Mouse (Mus musculus) CD8-positive naive resting alpha-beta T cell, adult 2 months (primary cell): ENCODE measurements around the gene Tk1.
A peak's percentile ranks its signal among the peaks of the same experiment; 100 is the strongest.
"Not testable (repeated sequence)": the region's sequence is repeated elsewhere in the genome, so short reads cannot be mapped to it uniquely, and the experiment has no call there.

Experiments
- DNase-seq, 2 experiments: peaks; one replicate each; pipeline ENCODE4 v3.0.0; 2022; ENCODE audit warnings: low read depth in 2 of 2, low spot score in 2 of 2

Tk1 gene

DNA sequence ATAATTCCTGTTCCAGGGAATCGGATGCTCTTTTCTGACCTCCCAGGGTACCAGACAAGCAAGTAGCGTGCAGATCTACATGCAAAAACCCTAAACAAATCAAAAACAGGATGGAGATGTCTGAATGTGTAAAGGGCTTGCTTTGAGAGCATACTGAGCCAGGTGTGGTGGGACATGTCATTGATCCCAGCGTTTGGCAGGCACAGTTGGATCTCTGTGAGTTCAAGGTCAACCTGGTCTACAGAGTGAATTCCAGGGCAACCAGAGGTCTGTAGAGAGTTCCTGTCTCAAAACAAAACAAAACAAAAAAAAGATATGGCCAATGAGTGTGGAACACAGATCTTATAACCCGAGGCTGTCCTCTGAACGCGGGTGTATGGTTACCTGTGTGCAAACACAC lies 2.5 kb downstream of the Tk1 start:
- no peak for DNase-seq

DNA sequence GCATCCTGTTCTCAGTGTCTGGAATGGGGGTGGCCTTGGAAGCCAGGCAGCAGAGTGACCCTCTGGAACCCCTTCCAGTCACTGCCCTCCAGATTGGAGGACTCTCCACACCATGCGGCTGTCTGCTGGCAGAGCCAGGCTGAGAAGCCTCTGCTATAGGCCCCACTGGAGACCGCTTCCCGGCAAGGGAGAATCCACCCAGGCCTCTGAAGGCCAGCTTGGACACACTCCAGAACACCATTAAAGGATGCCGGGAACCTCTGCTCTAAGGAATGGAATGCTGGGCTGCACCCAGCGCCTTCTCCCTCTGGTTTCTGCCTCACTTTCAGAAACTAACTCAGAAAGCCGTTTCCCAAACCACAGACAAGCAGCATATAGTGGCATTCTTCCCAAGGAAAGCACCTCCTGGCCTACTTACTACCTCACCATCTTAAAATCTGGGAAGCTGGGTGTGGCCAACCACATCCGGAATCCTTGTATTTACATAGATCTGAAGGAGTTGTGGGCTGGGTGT lies 3.1 kb downstream of the Tk1 start:
- DNase-seq = no peak

- DNase-seq = no peak
Observed at GRCm38 (mm10) chr11:117821868-117822267, 4.0 kb downstream of the Tk1 start.

- DNase-seq = no peak
Observed at GRCm38 (mm10) chr11:117820173-117820572, 5.7 kb downstream of the Tk1 start.

GRCm38 (mm10) chr11:117819095-117819494 lies 6.8 kb downstream of the Tk1 start:
- no peak for DNase-seq

GRCm38 (mm10) chr11:117816389-117816996 lies 9.4 kb downstream of the Tk1 start:
- DNase-seq = no peak

- not testable (repeated sequence) for DNase-seq
Observed at GRCm38 (mm10) chr11:117815850-117816249, 10.0 kb downstream of the Tk1 start.

DNA sequence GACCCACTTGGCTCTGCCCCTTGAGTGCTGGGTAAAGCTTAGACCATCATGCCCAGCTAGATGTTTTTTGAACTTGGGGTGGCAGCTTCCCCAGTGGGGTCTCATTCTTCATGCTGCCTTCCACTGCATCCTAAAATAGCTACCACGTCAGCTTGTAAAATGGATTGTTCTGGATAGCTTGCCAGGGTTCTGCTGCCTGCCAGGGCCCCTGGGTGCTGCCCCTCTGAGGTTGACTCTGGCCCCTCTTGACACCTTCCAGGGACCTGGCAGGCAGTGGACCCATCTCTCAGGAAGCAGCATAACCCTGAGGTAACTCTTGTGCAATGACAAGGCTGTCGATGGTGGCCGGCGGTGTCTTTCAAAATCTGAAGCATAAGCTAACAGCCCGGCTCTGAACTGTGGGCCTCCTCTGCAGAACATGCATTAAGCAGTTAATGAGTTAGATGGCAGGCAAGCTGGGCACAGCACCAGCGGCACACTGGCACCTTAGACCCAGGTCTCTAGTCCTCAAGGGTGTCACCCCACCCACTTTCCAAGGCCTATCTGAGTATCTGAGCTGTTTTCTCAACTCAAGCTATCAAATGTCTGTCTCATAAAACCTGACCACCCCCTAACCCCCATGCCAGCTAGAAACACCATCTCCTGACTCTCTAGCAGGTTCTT lies 11.1 kb downstream of the Tk1 start:
- no peak for DNase-seq

DNA sequence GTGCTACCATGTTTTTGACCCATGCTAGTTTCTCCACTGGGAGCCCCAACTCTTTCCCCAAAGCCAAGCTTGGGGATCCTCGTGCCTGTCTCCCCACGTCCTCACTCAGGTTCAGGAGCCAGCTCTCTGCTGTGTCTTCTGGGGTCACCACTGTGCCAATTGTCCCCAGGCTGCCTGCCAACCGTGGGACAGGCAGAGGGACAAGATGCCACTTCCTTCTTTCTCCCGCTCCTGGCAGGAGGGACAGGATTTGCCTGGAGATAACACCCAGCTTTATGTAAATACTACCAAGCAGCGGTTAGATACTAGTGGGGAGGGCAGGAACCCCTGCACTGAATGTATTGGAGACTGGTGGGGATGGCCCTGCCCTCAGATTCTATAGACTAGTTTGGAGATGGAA lies 12.0 kb downstream of the Tk1 start:
- DNase-seq = no peak

- peak; percentile 54 to 76 for DNase-seq
Observed at GRCm38 (mm10) chr11:117810401-117811046, 15.4 kb downstream of the Tk1 start.

DNA sequence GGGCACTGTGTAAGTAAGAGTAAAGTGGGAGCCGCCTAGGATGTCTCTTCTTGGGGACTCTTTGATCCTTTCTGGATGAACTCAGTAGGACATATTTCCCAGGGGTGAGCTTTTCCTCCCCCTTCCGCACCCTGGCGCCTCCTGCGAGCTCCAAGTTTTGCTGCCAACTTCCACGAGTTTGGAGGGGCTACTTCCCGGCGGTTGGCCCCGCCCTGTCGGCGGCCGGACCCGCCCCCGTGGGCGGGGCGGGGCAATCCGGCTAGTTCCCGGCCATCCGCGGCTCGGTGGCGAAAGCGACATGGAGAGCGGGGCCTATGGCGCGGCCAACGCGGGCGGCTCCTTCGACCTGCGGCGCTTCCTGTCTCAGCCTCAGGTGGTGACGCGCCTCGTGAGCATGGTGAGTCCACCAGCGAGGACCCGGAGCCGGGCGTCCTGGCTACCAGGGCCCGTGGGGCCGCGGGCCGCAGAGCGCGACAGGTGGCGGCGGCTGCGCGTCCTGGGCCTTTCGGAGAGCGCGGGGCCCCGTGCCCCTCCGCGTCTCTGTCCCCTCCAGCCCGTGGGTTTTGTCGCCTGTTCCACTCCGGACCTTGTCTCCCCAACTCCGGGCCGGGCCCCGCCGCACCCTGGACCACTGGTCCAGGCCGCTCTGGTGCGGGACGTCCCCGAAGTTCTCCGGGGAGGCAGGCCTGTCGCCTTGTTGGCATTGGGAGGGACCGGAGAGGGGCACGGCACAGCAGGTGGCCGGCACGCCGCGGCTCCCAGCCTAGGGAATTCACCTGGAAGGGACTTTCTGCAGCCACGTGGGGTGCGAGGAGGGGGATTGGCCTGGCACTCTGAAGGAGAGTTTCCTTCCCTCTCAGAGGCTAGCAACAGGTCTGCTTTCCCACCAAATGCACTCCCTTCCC lies 16.2 kb downstream of the Tk1 start, which contains the start of the genes Gm20708 and Syngr2:
Gene Gm20708 (plus strand): TSS at position 262 of the 905 bp plus-strand sequence.
Gene Syngr2 (plus strand): TSS at position 262 of the 905 bp plus-strand sequence.
- DNase-seq = peak; percentile 32 to 44

DNA sequence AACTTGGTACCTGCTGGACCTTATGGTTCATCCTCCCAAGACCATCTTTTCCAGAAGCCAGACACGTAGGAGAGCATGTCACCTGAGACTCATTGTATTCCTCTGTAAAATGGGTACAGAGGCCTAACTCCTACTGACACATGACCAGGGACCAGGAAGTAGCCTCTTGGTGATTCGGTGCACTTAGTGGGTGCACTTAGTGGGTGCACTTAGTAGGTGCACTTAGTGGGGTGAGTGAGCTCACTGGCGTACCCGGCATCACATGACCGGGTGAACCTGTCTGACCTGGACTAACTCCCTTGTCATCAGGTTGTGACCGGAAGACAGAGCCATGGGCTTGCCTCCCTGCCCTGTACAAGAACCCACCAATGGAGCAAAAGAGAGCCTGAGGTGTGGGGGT lies 19.1 kb downstream of the Tk1 start:
- no peak for DNase-seq

- no peak for DNase-seq
Observed at GRCm38 (mm10) chr11:117803166-117803688, 22.7 kb downstream of the Tk1 start.

DNA sequence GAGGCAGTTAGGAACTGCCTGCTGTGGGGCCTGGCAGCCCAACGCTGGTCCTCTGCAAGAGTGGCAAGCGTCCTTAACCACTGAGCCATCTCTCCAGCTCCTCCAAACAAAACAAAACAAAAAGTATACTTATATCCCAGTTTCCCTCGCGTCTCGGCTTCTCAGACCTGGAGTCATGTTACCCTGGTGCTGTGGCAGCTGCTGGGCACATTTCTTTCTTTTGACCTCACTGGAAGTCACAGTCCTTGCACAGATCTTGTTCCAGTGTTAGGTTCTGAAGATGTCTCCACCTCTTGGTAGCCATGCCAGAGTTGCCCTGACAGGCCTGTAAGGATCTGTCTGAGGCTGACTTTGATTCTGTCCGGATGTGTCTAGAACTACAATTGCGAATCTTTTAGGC lies 24.2 kb downstream of the Tk1 start:
- DNase-seq = no peak

DNA sequence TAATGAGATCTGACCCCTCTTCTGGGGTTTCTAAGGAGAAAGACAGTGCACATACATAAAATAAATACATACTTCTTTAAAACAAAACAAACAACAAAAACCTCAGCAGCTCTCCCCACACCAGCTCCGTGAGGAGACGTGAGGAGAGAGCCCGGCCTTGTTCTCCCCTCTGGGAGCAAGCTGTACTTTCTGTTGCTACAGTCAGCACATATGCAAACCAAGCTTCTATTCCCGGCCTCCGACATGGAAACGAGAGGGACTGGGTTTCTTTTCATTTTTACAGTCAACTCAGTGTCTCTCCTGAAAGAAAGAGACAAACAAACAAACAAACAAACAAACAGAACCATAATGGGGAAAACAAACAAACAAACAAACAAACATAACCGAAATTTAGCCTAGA lies 25.9 kb downstream of the Tk1 start:
- no peak for DNase-seq

DNA sequence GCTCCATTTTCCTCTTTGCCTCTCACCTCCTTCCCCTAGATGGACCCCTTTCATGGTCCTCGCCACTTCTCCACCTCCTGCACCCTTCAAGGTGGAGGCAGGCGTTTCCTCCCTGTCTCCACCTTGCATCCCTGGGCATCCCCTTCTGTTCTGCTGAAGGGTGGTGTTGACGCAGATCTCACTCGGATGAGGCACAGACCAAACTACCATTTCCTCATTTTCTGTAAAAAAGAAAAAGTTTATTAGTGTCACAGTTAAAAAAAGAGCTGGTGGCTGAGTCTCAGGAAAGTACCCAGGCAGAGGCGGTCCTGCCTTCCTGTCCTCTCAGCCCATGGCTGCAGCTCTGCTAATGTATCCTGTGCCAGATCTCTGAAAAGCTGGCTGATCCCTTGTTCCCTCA lies 26.7 kb downstream of the Tk1 start:
- no peak for DNase-seq

GRCm38 (mm10) chr11:117798160-117798541 lies 27.7 kb downstream of the Tk1 start:
- DNase-seq = no peak

- no peak for DNase-seq
Observed at GRCm38 (mm10) chr11:117797511-117798159, 28.3 kb downstream of the Tk1 start, which contains the start of gene 6030468B19Rik. 6030468B19Rik (plus strand) TSS chr11:117797660.

DNA sequence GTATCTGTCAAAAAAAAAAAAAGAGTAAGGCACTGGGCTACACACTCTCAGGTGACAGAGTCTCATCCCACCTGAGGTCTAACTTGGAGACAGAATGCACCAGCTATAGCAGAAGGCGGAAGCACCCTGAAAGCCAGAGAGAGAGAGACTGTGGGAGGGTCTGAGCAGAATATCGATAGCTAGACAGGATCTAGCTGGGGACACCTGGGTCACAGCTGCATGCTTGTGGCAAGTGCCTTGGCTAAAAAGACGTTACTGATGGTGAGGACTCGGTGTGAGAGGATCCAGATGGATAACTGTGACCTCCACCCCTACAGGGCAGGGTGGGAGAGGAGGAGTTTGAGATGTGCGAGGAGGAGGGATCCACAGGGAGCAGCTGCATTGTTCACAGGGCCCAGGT lies 28.9 kb downstream of the Tk1 start:
- no peak for DNase-seq

DNA sequence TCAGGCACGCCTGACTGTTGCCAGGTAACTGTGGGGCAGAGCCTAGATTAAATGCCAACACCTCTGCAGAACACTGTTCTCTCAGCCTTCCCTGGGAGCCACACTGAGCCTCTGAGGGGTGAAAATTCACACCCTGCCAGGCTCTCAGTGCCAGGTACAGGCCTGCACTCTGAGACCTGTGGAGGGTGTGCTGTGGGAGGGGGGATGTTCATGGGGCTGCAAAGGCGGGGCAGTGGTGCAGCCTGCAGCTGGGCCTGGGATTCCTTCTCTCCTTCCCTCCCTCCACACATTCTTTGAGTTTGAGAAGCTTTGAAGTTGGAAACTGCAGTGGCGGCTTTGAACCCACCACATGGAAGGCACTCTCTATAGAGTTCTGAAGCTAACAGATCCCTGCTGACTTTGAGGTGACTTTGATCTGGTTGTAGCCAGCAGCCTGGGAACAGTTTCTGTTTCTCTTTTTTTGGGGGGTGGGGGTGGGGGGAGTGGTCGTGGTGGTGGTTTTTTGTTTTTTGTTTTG lies 31.8 kb downstream of the Tk1 start:
- DNase-seq = peak; percentile 35 to 40
